Mouse (Mus musculus) small intestine, adult 2 months (tissue): Measurements from ENCODE around the gene Cacna1e.

Experiments
- CTCF ChIP-seq: fragments of 200-500 bp; IDR thresholded peaks from 2 replicates; pipeline ENCODE4 v1.5.1; 2012; ENCODE audit warnings: low read depth, mild to moderate bottlenecking, control low read depth, inconsistent platforms, low read length, moderate library complexity, mixed read lengths; ENCODE audit not compliant: insufficient replicate concordance, insufficient read length; ENCODE audit errors: extremely low read depth
- POLR2A ChIP-seq: fragments of 200-500 bp; IDR thresholded peaks from 2 replicates; pipeline ENCODE4 v1.6.1; 2012; ENCODE audit warnings: low read depth, mild to moderate bottlenecking, control low read depth, inconsistent platforms, low read length, moderate library complexity

- TF ChIP-seq CTCF, result no peak
- TF ChIP-seq POLR2A, result no peak
Measured at GRCm38 (mm10) chr1:154500187-154500866, 384.0 kb downstream of the Cacna1e start.
